Mouse (Mus musculus) embryonic facial prominence, embryonic 12.5 days (tissue): Measurements from ENCODE around the gene Gm14308. TPM values are rescaled to one million over a fixed set of nuclear protein-coding genes. Genes with fewer than 3 reads are reported as not detected.
"Not testable (repeated sequence)": the region's sequence is repeated elsewhere in the genome, so short reads cannot be mapped to it uniquely, and the experiment has no call there.

ENCODE experiments used
- ATAC-seq: fragments of 200-750 bp; cut with Nextera tagmentation; 2 replicates; pipeline ENCODE4 v1.8.0; 2017; ENCODE audit not compliant: insufficient number of reproducible peaks, insufficient read depth, low FRiP score, low TSS enrichment
- H3K27ac ChIP-seq: fragments of 300-500 bp; sonication (generic); 2 replicates; pipeline ENCODE4 v1.5.1; 2016; ENCODE audit warnings: mild to moderate bottlenecking
- H3K27me3 ChIP-seq: fragments of 300-500 bp; sonication (generic); 2 replicates; pipeline ENCODE4 v1.6.1; 2016; ENCODE audit warnings: mild to moderate bottlenecking, moderate library complexity
- H3K36me3 ChIP-seq: fragments of 300-500 bp; sonication (generic); 2 replicates; pipeline ENCODE4 v1.6.1; 2016; ENCODE audit warnings: mild to moderate bottlenecking
- H3K4me1 ChIP-seq: fragments of 300-500 bp; sonication (generic); 2 replicates; pipeline ENCODE4 v1.6.1; 2016
- H3K4me2 ChIP-seq: fragments of 300-500 bp; sonication (generic); replicated peaks from 2 replicates; pipeline ENCODE4 v1.6.1; 2016; ENCODE audit warnings: mild to moderate bottlenecking, moderate library complexity
- H3K4me3 ChIP-seq: fragments of 300-500 bp; sonication (generic); 2 replicates; pipeline ENCODE4 v1.5.1; 2016; ENCODE audit warnings: mild to moderate bottlenecking
- H3K9ac ChIP-seq: fragments of 300-500 bp; sonication (generic); 2 replicates; pipeline ENCODE4 v1.6.1; 2016; ENCODE audit warnings: mild to moderate bottlenecking, moderate library complexity
- H3K9me3 ChIP-seq: fragments of 300-500 bp; sonication (generic); 2 replicates; pipeline ENCODE4 v1.6.1; 2016; ENCODE audit warnings: mild to moderate bottlenecking, moderate library complexity
- WGBS: fragments of 180-500 bp; shearing (Covaris S2); methylation state at CpG from one replicate; pipeline ENCODE4 v1.1.7; 2016; 5-methylcytosine and 5-hydroxymethylcytosine counted together
- polyA plus RNA-seq: library from polyadenylated mRNA; unstranded; fragments of >200 nt; fragmentation: Nextera tagmentation; extraction: Ambion mirVana; gene quantifications from 2 replicates; pipeline ENCODE4 v1.2.1, GENCODE M21; 2016

Gm14308 gene
- polyA plus RNA-seq, result 21.7 and 27.9 TPM in 2 replicates

GRCm38 (mm10) chr2:176636244-176636643 lies at the start of gene Gm14308:
Gene Gm14308 (minus strand): TSS chr2:176636344.
- no CpG with 5 or more reads among the region's 4 CpGs for WGBS
- H3K4me1 ChIP-seq, H3K9me3 ChIP-seq, H3K4me3 ChIP-seq, ATAC-seq, H3K4me2 ChIP-seq, H3K27me3 ChIP-seq, H3K9ac ChIP-seq, H3K36me3 ChIP-seq, H3K27ac ChIP-seq: not testable (repeated sequence)

GRCm38 (mm10) chr2:176670222-176670621 lies 34.1 kb upstream of the Gm14308 start, which contains the start of gene Zfp973:
Gene Zfp973 (plus strand): TSS chr2:176670522.
- H3K36me3 ChIP-seq, H3K27me3 ChIP-seq, H3K4me2 ChIP-seq, H3K9me3 ChIP-seq, H3K9ac ChIP-seq, ATAC-seq, H3K4me3 ChIP-seq, H3K27ac ChIP-seq, H3K4me1 ChIP-seq: not testable (repeated sequence)
- WGBS, result no CpG with 5 or more reads among the region's 6 CpGs

Other genes with a start within 250 kb of the Gm14308 start
- 14.6 and 14.9 TPM in 2 replicates for gene Gm14435, start 212.8 kb downstream of the Gm14308 start, polyA plus RNA-seq
- gene Gm14434, start 149.6 kb downstream of the Gm14308 start, polyA plus RNA-seq, result 2.1 and 2.5 TPM in 2 replicates
- not detected in 2 replicates for gene Zfp967, start 115.3 kb downstream of the Gm14308 start, polyA plus RNA-seq
- gene Zfp973, start 34.2 kb upstream of the Gm14308 start, polyA plus RNA-seq, result 8.8 and 9.6 TPM in 2 replicates
- gene Gm14305, start 72.0 kb upstream of the Gm14308 start, polyA plus RNA-seq, result 36.9 and 37.7 TPM in 2 replicates
- gene Gm14295, start 162.3 kb upstream of the Gm14308 start, polyA plus RNA-seq, result 14.2 and 16.5 TPM in 2 replicates
- not detected in 2 replicates for gene Gm14408, start 194.8 kb upstream of the Gm14308 start, polyA plus RNA-seq